Mouse (Mus musculus) hindbrain, embryonic 15.5 days (tissue): ENCODE results near the gene Evl. TPM values are rescaled to one million over a fixed set of nuclear protein-coding genes. Genes with fewer than 3 reads are reported as not detected.
A peak's percentile ranks its signal among the peaks of the same experiment; 100 is the strongest.

Experiments
- microRNA counts: library from miRNA; unstranded; fragments of <30 nt; microRNA quantifications from one replicate; lab custom pipeline; 2016
- microRNA-seq: library from miRNA; unstranded; fragments of <30 nt; microRNA quantifications from one replicate; pipeline ENCODE4, GENCODE M21; 2016
- polyA plus RNA-seq: library from polyadenylated mRNA; unstranded; fragments of >200 nt; fragmentation: Nextera tagmentation; extraction: Ambion mirVana; gene quantifications from 2 replicates; pipeline ENCODE4 v1.2.1, GENCODE M21; 2015

Gene Evl
- polyA plus RNA-seq, 1 experiment from 2014 or later: 250 TPM

MicroRNAs encoded within 50 kb of the gene (microRNA counts, 519-probe panel; counts per million panel counts)
- microRNA mmu-miR-342-3p (lab: Ali Mortazavi, UCI): 4,397 counts per million, percentile 91 among the panel's probes with 10 or more counts
- microRNA mmu-miR-342-5p (lab: Ali Mortazavi, UCI): 1,751 counts per million, percentile 12 among the panel's probes with 10 or more counts

Small RNAs within 50 kb of the gene (microRNA-seq; reads per million reads assigned to microRNA genes)
- gene Gm23872: not detected
- gene Mir342: 9,016 reads per million, percentile 95 among the genes with 10 or more reads in this experiment

Other genes starting within 250 kb of the Evl start
- 2.7 and 2.9 TPM in 2 replicates for gene Hhipl1, start 248.4 kb upstream of the Evl start, polyA plus RNA-seq
- gene Cyp46a1, start 220.3 kb upstream of the Evl start, polyA plus RNA-seq: 30.8 and 32.2 TPM in 2 replicates
- 58.2 and 60.4 TPM in 2 replicates for gene Eml1, start 183.8 kb upstream of the Evl start, polyA plus RNA-seq
- gene Degs2, start 147.6 kb downstream of the Evl start, polyA plus RNA-seq: 2.4 and 3.2 TPM in 2 replicates
- gene Yy1, start 238.3 kb downstream of the Evl start, polyA plus RNA-seq: 13.4 and 15.1 TPM in 2 replicates